Mouse (Mus musculus) gonadal fat pad, adult 2 months (tissue): ENCODE measurements around the gene Rpsa. TPM values are rescaled to one million over a fixed set of nuclear protein-coding genes. Genes with fewer than 3 reads are reported as not detected.

Experiments
- DNase-seq: peaks from one replicate; pipeline ENCODE4 v3.0.0-alpha.2; 2012; ENCODE audit warnings: low read depth
- polyA plus RNA-seq: library from polyadenylated mRNA; depleted of rRNA; stranded (reverse); fragments of >200 nt; gene quantifications from 2 replicates; pipeline ENCODE4 v1.2.3, GENCODE M21; 2012; rRNA removed

Rpsa gene
- polyA plus RNA-seq, 1 experiment: 2,360 TPM

GRCm38 (mm10) chr9:120167826-120168225 lies 40.3 kb downstream of the Rpsa start:
- no peak for DNase-seq

GRCm38 (mm10) chr9:120171295-120171694 lies 43.8 kb downstream of the Rpsa start:
- DNase-seq: no peak

GRCm38 (mm10) chr9:120174436-120175137 lies 47.1 kb downstream of the Rpsa start:
- no peak for DNase-seq

- no peak for DNase-seq
Observed at GRCm38 (mm10) chr9:120178813-120179212, 51.3 kb downstream of the Rpsa start.

Other genes starting within 250 kb of the Rpsa start
- 38.2 and 42.4 TPM in 2 replicates for gene Wdr48, start 232.8 kb upstream of the Rpsa start, polyA plus RNA-seq
- gene Gorasp1, start 190.1 kb upstream of the Rpsa start, polyA plus RNA-seq: 45.4 and 47.2 TPM in 2 replicates
- gene Ttc21a, start 190.1 kb upstream of the Rpsa start, polyA plus RNA-seq: 2.0 and 3.8 TPM in 2 replicates
- 22.6 and 28.6 TPM in 2 replicates for gene Csrnp1, start 143.0 kb upstream of the Rpsa start, polyA plus RNA-seq
- 0.14 and 0.26 TPM in 2 replicates for gene Xirp1, start 104.1 kb upstream of the Rpsa start, polyA plus RNA-seq
- gene Cx3cr1, start 57.8 kb upstream of the Rpsa start, polyA plus RNA-seq: 9.1 and 11.8 TPM in 2 replicates
- gene Ccr8, start 35.6 kb upstream of the Rpsa start, polyA plus RNA-seq: 0.14 TPM in 1 of 2 replicates, not detected in the other
- 33.5 and 38.7 TPM in 2 replicates for gene Slc25a38, start 17.3 kb upstream of the Rpsa start, polyA plus RNA-seq
- gene Mobp, start 22.0 kb downstream of the Rpsa start, polyA plus RNA-seq: 0.05 TPM in 1 of 2 replicates, not detected in the other
- gene Myrip, start 173.8 kb downstream of the Rpsa start, polyA plus RNA-seq: 2.2 and 5.8 TPM in 2 replicates